Mouse (Mus musculus) C2C12 (cell line): ENCODE measurements around the gene Srsf6.

Experiments
- CTCF ChIP-seq: IDR thresholded peaks from one replicate; pipeline ENCODE4 v1.5.1; 2011; ENCODE audit not compliant: control insufficient read depth, insufficient read depth, insufficient read length
- MYOG ChIP-seq: IDR thresholded peaks from one replicate; pipeline ENCODE4 v1.6.1; 2011; ENCODE audit not compliant: control insufficient read depth, insufficient read length; ENCODE audit errors: extremely low read depth

GRCm38 (mm10) chr2:162930516-162931122, 709 bp upstream of the Srsf6 start:
- TF ChIP-seq MYOG, result no peak
- TF ChIP-seq CTCF, result no peak
